Mouse (Mus musculus) layer of hippocampus, postnatal 25 days (tissue): Measurements from ENCODE around the gene Scube3. TPM values are rescaled to one million over a fixed set of nuclear protein-coding genes. Genes with fewer than 3 reads are reported as not detected.

ENCODE experiments used
- DNase-seq, 2 experiments: peaks; one replicate each; pipeline ENCODE4 v3.0.0; 2022; ENCODE audit warnings: mixed read lengths in 2 of 2, low spot score in 1 of 2; ENCODE audit errors: extremely low spot score in 1 of 2
- total RNA-seq, 2 experiments: library from RNA; stranded (reverse); gene quantifications; 2 replicates each; pipeline ENCODE4 v1.2.3; 2021

The Scube3 gene
- total RNA-seq, 2 experiments from 2014 or later, result 1.0 to 1.1 TPM

DNA sequence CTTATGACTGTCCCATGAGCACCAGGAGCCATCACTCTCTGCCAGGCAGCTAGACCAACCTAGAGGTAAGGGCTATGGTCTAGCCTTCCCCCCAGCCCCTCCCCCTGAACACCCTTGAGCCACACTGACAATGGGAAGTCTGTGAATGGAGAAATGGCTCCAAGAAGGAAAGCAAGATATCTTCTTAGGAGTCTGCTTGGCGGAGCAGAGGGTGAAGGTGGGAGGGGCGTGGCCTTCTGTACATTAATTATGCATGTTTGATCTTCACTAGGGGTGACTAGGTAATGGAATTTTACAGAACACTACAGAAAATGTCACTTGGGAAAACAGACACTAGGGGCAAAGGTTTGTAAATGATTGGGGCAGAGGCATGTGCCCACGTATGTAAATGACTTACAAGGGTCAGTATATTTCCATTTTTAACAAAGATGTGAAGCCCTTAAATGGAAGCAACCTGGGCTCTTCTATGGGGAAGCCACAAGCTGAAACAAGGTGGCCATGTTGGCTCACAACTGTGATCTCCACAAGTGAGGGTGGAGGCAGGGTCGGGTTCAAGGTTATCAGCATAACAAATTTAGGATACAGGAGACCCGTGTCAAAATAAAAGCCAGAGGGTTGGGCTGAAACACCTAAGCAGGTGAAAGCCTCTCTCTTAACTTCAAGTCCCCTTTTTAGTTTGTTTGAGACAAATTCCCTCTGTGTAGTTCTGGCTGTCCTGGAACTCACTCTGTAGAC is 11.4 kb upstream of the Scube3 start:
- DNase-seq, result no peak

DNA sequence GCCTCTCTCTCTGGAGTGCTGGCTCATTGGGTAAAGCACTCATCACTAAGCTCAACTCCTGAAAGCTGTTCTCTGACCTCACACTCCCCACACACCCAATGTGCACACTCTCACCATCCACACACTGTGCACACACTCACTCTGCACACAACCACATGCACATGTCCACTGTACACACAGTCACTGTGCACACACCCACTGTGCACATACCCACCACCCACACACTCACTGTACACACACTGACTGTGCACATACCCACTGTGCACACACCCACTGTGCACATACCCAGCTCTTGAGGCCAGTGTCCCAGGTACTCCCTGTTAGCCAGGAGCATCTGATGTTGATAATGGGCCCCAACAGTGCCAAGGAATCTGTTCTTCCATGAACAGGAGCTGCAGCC is 10.8 kb upstream of the Scube3 start:
- DNase-seq, result no peak

DNA sequence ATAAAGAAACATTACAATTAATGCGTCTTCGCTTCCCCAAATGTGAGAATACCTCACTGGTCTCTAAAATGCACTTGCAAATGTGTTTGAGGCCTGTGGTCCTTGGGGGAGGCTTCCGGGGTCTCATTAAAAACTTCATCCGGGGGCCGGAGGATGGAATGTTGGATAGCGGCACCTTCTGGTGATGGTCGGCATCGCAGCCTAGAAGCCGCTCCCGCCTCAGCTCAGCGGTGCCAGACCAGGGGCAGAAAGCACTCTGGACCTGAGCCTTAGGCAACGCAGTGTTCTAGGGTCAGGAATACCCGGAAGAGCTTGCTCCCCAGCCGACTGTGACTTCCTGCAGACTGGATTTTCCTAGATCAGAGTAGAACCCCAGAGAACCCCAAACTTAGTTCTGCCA is 8.7 kb upstream of the Scube3 start:
- peak; percentile 63 to 85 for DNase-seq

- no peak for DNase-seq
These were observed 6.4 kb upstream of the Scube3 start for GRCm38 (mm10) chr17:28135496-28135895.

DNA sequence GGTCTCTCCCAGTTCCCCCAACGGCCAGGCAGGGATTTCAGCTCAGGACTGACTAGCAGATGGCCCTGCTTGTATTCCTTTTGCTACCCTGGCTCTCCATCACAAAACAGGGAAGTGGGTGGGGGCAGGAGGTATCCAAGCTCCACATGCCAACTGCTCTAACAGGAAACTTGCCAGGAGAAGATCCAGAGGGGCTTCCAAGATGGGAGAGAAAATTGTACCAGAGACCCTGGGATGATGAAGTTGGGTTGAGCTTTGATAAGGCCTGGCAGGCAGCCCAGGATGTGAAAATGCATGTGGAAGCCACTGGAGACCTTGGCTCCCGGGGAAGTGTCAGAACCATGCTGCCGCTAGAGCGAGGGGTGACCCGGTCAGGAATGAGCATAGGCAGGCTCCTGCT is 5.7 kb upstream of the Scube3 start:
- no peak for DNase-seq

- DNase-seq, result no peak
These were observed 3.9 kb upstream of the Scube3 start for GRCm38 (mm10) chr17:28138013-28138412.

DNA sequence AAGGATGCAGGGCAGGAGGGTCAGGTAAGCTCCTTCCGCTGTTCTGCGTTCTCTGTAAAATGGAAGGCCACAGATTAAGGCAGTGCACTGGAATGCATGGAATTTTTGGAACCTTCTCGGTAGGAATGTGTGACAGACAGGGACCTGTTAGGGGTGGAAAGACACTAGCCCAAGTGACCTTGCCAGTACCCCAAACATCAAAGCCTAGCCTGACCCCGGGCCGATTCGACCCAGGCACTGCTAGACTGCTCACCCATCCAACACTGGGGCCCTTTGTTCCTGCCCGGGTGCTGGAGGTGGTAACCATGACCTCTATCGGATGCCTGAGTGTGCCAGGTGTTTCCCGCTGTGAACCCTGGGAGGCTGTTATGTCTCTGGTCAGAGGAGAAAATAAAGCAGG is 3.3 kb upstream of the Scube3 start:
- DNase-seq, result no peak

DNA sequence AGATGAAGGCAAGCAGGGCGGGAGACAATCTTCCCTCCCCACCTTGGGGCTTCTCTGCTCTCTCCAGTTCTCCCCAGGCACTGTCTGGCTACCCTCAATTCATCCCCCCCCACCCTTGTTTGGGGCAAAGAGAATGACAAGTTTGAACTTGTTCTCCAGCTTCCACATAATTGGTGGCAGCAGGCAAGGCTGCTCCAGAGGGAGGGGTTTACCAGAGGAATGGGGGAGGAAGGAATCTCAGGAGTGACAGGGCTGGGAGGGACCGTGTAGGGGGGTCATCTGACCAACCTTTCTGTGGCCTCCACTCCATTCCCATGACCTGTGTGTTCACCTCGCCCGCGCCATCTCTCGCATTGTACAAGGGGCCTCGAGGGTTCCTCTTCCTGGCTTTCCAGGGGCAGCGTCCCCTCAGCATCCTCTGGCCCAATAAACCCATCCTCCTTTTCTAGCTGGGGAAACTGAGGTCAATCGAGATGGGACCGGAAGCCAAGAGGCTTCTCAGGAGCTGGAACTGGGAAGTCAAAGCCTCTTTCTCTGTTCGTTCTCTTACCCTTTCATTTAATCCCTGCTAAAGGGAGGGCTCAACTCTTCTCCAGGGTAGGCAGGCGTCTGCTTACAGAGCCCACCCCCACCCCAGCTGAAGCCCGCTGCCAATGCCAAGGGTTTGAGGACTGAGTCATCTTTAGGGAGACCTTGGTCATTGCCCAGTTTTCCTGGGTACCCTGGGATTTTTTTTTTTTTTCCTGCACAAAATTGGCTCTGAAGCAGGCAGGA is 1.3 kb upstream of the Scube3 start:
- no peak for DNase-seq

DNA sequence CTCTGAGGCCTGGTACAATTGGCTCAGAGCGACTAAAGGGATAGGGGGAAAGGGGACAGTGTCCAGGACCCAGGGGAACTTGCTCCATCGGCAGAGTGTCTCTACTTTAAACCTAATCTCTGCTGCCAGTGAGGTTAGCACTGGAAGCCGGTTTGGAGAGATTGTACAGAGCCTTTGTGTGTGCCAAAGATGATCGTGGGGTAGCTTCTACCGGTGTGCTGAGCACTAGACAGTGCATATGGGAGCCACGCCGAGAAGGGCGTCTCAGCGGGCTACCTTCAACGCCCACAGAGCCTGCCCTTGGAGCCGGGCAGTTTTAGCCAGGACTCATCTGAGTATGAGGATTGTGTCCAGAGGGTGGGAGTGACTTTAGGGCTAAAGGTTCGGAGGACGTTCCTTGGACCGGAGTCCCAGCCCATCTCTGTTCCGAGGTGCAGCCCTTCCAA is 713 bp upstream of the Scube3 start:
- no peak for DNase-seq

GRCm38 (mm10) chr17:28142700-28143610 is 1.0 kb downstream of the Scube3 start:
- no peak for DNase-seq

DNA sequence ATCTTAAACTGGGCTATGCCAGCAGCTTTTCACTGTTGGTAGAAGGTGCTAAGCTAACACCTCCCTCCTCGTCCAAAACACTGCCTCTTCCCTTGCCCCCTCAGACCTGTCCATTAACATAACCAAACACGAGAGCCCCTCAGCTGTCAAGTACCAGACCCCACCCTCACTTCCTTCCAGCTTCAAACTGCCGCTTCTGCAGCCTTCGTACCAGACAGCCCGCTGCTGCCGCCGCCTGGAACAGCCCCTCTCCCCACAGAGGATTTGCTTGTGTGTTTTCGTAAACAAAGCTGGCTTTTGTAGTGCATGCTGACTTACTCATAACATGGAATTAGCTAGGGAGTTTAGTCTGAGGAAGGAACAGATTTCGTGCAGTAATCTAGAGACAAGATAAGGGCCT is 1.8 kb downstream of the Scube3 start:
- no peak for DNase-seq

GRCm38 (mm10) chr17:28144241-28144640 is 2.3 kb downstream of the Scube3 start:
- no peak for DNase-seq

DNA sequence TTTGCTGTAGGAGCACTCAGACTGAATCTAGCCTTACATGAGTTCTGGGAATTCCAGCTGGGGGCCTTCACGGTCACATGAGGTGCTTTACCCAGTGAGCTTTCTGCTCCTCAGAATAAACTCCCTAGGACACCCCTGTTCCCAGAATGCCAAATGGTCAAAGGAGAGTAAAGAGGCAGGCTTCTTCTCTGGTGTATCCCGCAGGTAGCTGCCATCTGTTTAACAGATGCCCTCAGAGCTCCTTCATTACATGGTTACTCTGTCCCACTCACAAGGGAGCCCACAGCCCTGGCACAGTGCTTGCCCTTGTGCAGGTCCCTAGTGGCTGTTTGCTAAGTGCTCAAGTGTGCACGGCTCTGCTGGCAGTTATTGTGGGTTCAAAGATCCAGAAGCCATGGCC is 6.3 kb downstream of the Scube3 start:
- DNase-seq, result no peak

GRCm38 (mm10) chr17:28149734-28150133 is 7.8 kb downstream of the Scube3 start:
- DNase-seq, result no peak

- DNase-seq, result no peak
These were observed 8.5 kb downstream of the Scube3 start for GRCm38 (mm10) chr17:28150456-28150855.

DNA sequence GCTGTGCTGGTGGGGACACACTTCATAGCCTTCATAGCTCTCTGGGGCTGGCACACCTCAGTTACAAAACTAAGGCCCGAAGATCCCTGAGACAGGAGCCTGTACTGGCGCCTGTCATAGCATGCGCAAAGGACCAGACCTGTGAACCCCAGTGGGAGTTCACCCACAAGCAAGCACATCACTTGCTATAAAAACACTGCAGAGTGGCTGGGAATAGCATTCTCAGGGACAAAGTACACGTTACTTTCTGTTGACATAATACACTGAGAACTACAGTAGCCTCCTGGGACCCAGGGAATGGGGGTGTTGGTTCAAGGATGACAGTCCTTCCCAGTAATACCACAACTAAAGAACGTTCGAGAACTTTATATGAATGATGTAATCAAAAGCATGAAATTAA is 11.2 kb downstream of the Scube3 start:
- DNase-seq, result no peak

DNA sequence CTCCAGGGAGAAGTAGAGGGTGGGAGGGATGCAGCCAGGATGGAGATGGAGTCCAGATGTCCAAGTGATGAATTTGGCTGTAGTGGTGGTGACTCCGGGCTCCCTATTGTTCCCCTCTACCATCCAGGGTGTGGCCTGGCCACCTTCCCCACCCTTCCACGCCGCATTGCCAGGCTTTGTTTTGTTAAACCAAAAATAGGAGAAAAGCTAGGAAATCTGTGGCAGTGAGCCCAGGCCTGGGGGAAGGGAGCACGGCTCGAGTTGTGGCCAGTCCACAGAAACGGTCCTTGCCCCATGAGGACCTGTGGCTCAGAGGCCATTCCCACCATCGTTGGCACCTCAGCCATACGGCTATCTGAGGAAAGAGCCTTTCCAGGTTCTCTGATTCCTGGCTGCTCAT is 13.0 kb downstream of the Scube3 start:
- no peak for DNase-seq

GRCm38 (mm10) chr17:28160361-28160760 is 18.4 kb downstream of the Scube3 start:
- no peak for DNase-seq

DNA sequence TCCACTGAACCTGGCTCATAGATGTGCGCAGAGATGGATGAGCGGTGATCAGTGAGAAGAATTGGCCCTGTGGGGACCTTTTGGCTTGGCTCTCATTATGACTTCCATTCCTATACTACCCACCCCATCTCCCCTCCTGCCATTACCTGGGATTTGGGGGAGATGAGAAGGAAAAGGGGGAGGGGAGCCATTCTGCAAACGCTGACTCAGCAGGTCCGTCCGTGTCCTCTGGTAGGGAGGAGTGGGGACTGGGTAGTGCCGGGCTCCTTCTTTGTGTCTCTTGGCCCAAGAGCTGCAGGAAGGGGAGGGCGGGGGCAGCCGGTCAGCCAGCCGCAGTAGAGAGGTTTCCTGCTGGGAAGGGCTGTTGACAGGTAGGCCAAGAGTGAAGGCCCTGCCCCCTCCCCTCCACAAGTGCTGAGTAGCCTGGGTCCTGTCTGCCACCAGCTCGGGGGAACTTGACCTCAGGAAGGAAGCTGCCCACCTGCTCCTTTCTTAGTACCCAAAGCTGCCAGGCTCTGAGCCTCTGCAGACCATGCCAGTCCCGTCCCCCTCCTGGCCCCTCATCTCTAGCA is 19.5 kb downstream of the Scube3 start:
- DNase-seq, result no peak

DNA sequence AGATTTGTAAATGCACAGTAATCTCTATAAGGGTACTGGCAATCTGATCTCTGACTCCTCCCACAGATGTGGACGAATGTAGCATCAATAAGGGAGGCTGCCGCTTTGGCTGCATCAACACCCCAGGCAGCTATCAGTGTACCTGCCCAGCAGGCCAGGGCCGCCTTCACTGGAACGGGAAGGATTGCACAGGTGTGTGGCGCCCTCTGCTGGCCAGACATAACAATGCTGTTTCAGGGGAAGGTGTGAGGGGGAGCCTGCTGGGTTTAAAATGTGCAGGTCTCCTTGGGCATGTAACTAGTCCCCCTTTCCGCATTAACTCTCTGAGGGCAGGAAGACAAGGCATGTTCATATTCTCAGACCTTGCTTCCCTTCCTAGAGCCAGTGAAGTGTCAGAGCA is 21.7 kb downstream of the Scube3 start:
- DNase-seq, result peak; percentile 84 to 88
